Comparison of ENCODE assay signal across 14 mouse cellular contexts in genomic region chr1:193230935-193231334, GRCm38 (mm10). TPM values are rescaled to one million over a fixed set of nuclear protein-coding genes. Genes with fewer than 3 reads are reported as not detected.
DNase-seq lines count a peak whose midpoint lies in the region; ATAC-seq lines count a peak whose summit lies in the region.
"Had no signal": no experiment of that assay in that cellular context is flagged by ENCODE, and none has a peak within 500 bp of the region (broad histone marks: within the 10 kb centered on the region; RNA-seq: fewer than 3 reads in every experiment).

No protein-coding gene starts in this region.

- peak; percentile 27 to 42 for DNase-seq in kidney, postnatal 25 days
- DNase-seq in kidney, adult 11 months: no peak
- peak; percentile 59 for DNase-seq in 416B (ENCODE audit: low read depth)
- peak; percentile 53 for DNase-seq in CD4-positive, CD25-positive, alpha-beta regulatory T cell, adult 2 months (ENCODE audit: low read depth, low spot score)
- no peak for DNase-seq in liver, embryonic 13.5 days
- no peak for DNase-seq in layer of hippocampus, adult 18-20 months (ENCODE audit: low spot score in 2 of 2)
- DNase-seq: adrenal gland, adult 8-10 months; cerebellum, adult 9-10 months; heart, adult 18-20 months; thymus, adult 2 months had no signal

- WGBS in liver, embryonic 13.5 days (ENCODE audit: insufficient replicate concordance): 21% methylated on average over 5 of the region's 5 CpGs
- WGBS in forebrain, embryonic 12.5 days: 77% methylated on average over 5 of the region's 5 CpGs

- no peak overlapping the region for H3K27ac ChIP-seq in liver, embryonic 13.5 days
- H3K27ac ChIP-seq in forebrain, embryonic 12.5 days: no peak overlapping the region
- H3K27ac ChIP-seq: hindbrain, embryonic 14.5 days; limb, embryonic 13.5 days had no signal

- H3K27me3 ChIP-seq in liver, embryonic 13.5 days: no peaks in the 10 kb centered on the region
- H3K27me3 ChIP-seq in forebrain, embryonic 12.5 days: no peaks in the 10 kb centered on the region
- H3K27me3 ChIP-seq: limb, embryonic 13.5 days had no signal

- no peak overlapping the region for H3K4me2 ChIP-seq in liver, embryonic 13.5 days
- H3K4me2 ChIP-seq in forebrain, embryonic 12.5 days: no peak overlapping the region
- H3K4me2 ChIP-seq: hindbrain, embryonic 14.5 days; limb, embryonic 13.5 days had no signal

- H3K9me3 ChIP-seq in liver, embryonic 13.5 days (replicated peaks): no peaks in the 10 kb centered on the region
- H3K9me3 ChIP-seq in forebrain, embryonic 12.5 days: no peaks in the 10 kb centered on the region
- H3K9me3 ChIP-seq: limb, embryonic 13.5 days had no signal

- ATAC-seq in liver, embryonic 13.5 days (ENCODE audit: low read depth): 0 out of 2 replicates have a peak, but pooled peaks have one; percentile 12
- ATAC-seq in frontal cortex, adult (ENCODE audit: low TSS enrichment): no peak
- no peak for ATAC-seq in forebrain, embryonic 12.5 days (ENCODE audit: low FRiP score)

- H3K9ac ChIP-seq in liver, embryonic 13.5 days: no peak overlapping the region
- no peak overlapping the region for H3K9ac ChIP-seq in forebrain, embryonic 12.5 days
- H3K9ac ChIP-seq: hindbrain, embryonic 14.5 days; limb, embryonic 13.5 days had no signal

- H3K4me1 ChIP-seq in liver, embryonic 13.5 days (replicated peaks): no peaks in the 10 kb centered on the region
- H3K4me1 ChIP-seq in forebrain, embryonic 12.5 days: no peaks in the 10 kb centered on the region

- no peak overlapping the region for H3K4me3 ChIP-seq in liver, embryonic 13.5 days (replicated peaks)
- H3K4me3 ChIP-seq in forebrain, embryonic 12.5 days (replicated peaks): no peak overlapping the region
- H3K4me3 ChIP-seq: limb, embryonic 13.5 days had no signal

- no peaks in the 10 kb centered on the region for H3K36me3 ChIP-seq in liver, embryonic 13.5 days
- H3K36me3 ChIP-seq in forebrain, embryonic 12.5 days (replicated peaks): no peaks in the 10 kb centered on the region
- H3K36me3 ChIP-seq: limb, embryonic 13.5 days had no signal

RNA-seq across cellular contexts. Expression of gene Lamb3, which starts 23.4 kb away (rescaled TPM):
- polyA plus RNA-seq in liver, embryonic 13.5 days (2015; fragmentation: Nextera tagmentation; extraction: Ambion mirVana): 0.21 and 0.25 TPM in 2 replicates
- under 1 TPM; 0.81 to 0.89 TPM for total RNA-seq in layer of hippocampus, adult 18-20 months (2021)
- 0.31 and 0.77 TPM in 2 replicates for polyA plus RNA-seq in forebrain, embryonic 12.5 days (2016; fragmentation: Nextera tagmentation; extraction: Ambion mirVana)

RNA-seq across cellular contexts. Expression of gene Traf3ip3, which starts 29.4 kb away (rescaled TPM):
- 7.1 and 7.3 TPM in 2 replicates for polyA plus RNA-seq in liver, embryonic 13.5 days (2015; fragmentation: Nextera tagmentation; extraction: Ambion mirVana)
- 1 to 10 TPM; 1.4 to 1.9 TPM for total RNA-seq in layer of hippocampus, adult 18-20 months (2021)
- 0.31 and 1.0 TPM in 2 replicates for polyA plus RNA-seq in forebrain, embryonic 12.5 days (2016; fragmentation: Nextera tagmentation; extraction: Ambion mirVana)

RNA-seq across cellular contexts. Expression of gene Hsd11b1, which starts 32.9 kb away (rescaled TPM):
- 2.0 and 2.1 TPM in 2 replicates for polyA plus RNA-seq in liver, embryonic 13.5 days (2015; fragmentation: Nextera tagmentation; extraction: Ambion mirVana)
- total RNA-seq in layer of hippocampus, adult 18-20 months (2021): 10 to 100 TPM; 38.2 to 40.7 TPM
- polyA plus RNA-seq in forebrain, embryonic 12.5 days (2016; fragmentation: Nextera tagmentation; extraction: Ambion mirVana): not detected in 2 replicates
- polyA plus RNA-seq: hindbrain, embryonic 14.5 days had no signal

RNA-seq across cellular contexts. Expression of gene G0s2, which starts 42.1 kb away (rescaled TPM):
- 40.3 and 43.2 TPM in 2 replicates for polyA plus RNA-seq in liver, embryonic 13.5 days (2015; fragmentation: Nextera tagmentation; extraction: Ambion mirVana)
- 10 to 100 TPM in 1 of 2 experiments, 1 to 10 TPM in 1; 9.4 to 10.2 TPM for total RNA-seq in layer of hippocampus, adult 18-20 months (2021)
- polyA plus RNA-seq in forebrain, embryonic 12.5 days (2016; fragmentation: Nextera tagmentation; extraction: Ambion mirVana): 6.3 and 6.9 TPM in 2 replicates

Comparison
In these comparisons a context has a peak if more than half of its experiments do, and no peak if none do; other contexts are left out.
1. DNase-seq: peak in kidney, postnatal 25 days (2 of 2), 416B (single experiment) and CD4-positive, CD25-positive, alpha-beta regulatory T cell, adult 2 months (single experiment); none in kidney, adult 11 months (single experiment), liver, embryonic 13.5 days (single experiment) and layer of hippocampus, adult 18-20 months (0 of 2).